8 mouse cellular contexts compared by ENCODE assay signal in genomic region chr5:139717723-139718122, GRCm38 (mm10). TPM values are rescaled to one million over a fixed set of nuclear protein-coding genes. Genes with fewer than 3 reads are reported as not detected.
DNase-seq lines count a peak whose midpoint lies in the region; ATAC-seq and TF ChIP-seq lines count a peak whose summit lies in the region.

No protein-coding gene starts in this region.

- DNase-seq in right cerebral cortex, adult 18-20 months: peak; percentile 38
- no peak for DNase-seq in right cerebral cortex, postnatal 4 days
- peak; percentile 67 to 73 for DNase-seq in adrenal gland, postnatal 36 days
- peak; percentile 75 for DNase-seq in intestine, embryonic 14.5 days (ENCODE audit: low spot score)
- DNase-seq in left cerebral cortex, postnatal 36 days (ENCODE audit: low spot score in 2 of 2): peak; percentile 25 to 39
- DNase-seq in midbrain, postnatal 0 days (ENCODE audit: low spot score): peak; percentile 57

- intact Hi-C loops in left cerebral cortex, postnatal 36 days (cut with DNase I): loop anchor here (1.0 kb wide), 1 partner anchor 33 kb away; no protein-coding TSS in a partner anchor

- H3K27ac ChIP-seq in embryonic facial prominence, embryonic 13.5 days: no peak overlapping the region
- no peak overlapping the region for H3K27ac ChIP-seq in intestine, embryonic 14.5 days (ENCODE audit: low read depth)
- H3K27ac ChIP-seq in midbrain, postnatal 0 days (ENCODE audit: low read depth, low read length): no peak overlapping the region

- WGBS in embryonic facial prominence, embryonic 13.5 days: 98% methylated on average over 2 of the region's 2 CpGs
- WGBS in intestine, embryonic 14.5 days: 92% methylated on average over 2 of the region's 2 CpGs
- 100% methylated on average over 2 of the region's 2 CpGs for WGBS in midbrain, postnatal 0 days

- H3K4me2 ChIP-seq in embryonic facial prominence, embryonic 13.5 days: no peak overlapping the region
- H3K4me2 ChIP-seq in intestine, embryonic 14.5 days (ENCODE audit: low read length): no peak overlapping the region
- H3K4me2 ChIP-seq in midbrain, postnatal 0 days (ENCODE audit: low read depth, low read length, poor library complexity, severe bottlenecking): no peak overlapping the region

- no peaks in the 10 kb centered on the region for H3K9me3 ChIP-seq in embryonic facial prominence, embryonic 13.5 days
- no peaks in the 10 kb centered on the region for H3K9me3 ChIP-seq in intestine, embryonic 14.5 days (ENCODE audit: control insufficient read depth, low read length)
- no peaks in the 10 kb centered on the region for H3K9me3 ChIP-seq in midbrain, postnatal 0 days (ENCODE audit: low read length)

- peaks cover 27% of the 10 kb centered on the region for H3K36me3 ChIP-seq in embryonic facial prominence, embryonic 13.5 days
- H3K36me3 ChIP-seq in intestine, embryonic 14.5 days (ENCODE audit: control insufficient read depth, insufficient read depth, low read length): no peaks in the 10 kb centered on the region
- H3K36me3 ChIP-seq in midbrain, postnatal 0 days (ENCODE audit: insufficient read depth, low read length): peaks cover 8% of the 10 kb centered on the region; the same call in 1 of the 2 replicates

- peaks cover 5% of the 10 kb centered on the region; the same call in 1 of the 2 replicates for H3K4me1 ChIP-seq in embryonic facial prominence, embryonic 13.5 days
- no peaks in the 10 kb centered on the region for H3K4me1 ChIP-seq in intestine, embryonic 14.5 days (replicated peaks; ENCODE audit: control insufficient read depth, insufficient read depth, low read length)
- H3K4me1 ChIP-seq in midbrain, postnatal 0 days (ENCODE audit: insufficient read depth, low read length): no peaks in the 10 kb centered on the region

- no peak overlapping the region for H3K4me3 ChIP-seq in embryonic facial prominence, embryonic 13.5 days
- no peak overlapping the region for H3K4me3 ChIP-seq in intestine, embryonic 14.5 days (ENCODE audit: low read depth, low read length)
- H3K4me3 ChIP-seq in midbrain, postnatal 0 days (ENCODE audit: low read depth, low read length): no peak overlapping the region

- H3K9ac ChIP-seq in embryonic facial prominence, embryonic 13.5 days: no peak overlapping the region
- H3K9ac ChIP-seq in intestine, embryonic 14.5 days (ENCODE audit: low read length): no peak overlapping the region
- no peak overlapping the region for H3K9ac ChIP-seq in midbrain, postnatal 0 days (replicated peaks; ENCODE audit: low read length, poor library complexity, severe bottlenecking)

- H3K27me3 ChIP-seq in embryonic facial prominence, embryonic 13.5 days: no peaks in the 10 kb centered on the region
- no peaks in the 10 kb centered on the region for H3K27me3 ChIP-seq in intestine, embryonic 14.5 days (replicated peaks; ENCODE audit: control insufficient read depth, insufficient read depth, low read length)
- no peaks in the 10 kb centered on the region for H3K27me3 ChIP-seq in midbrain, postnatal 0 days (ENCODE audit: insufficient read depth, low read length)

- peak; percentile 79 for TF ChIP-seq CTCF in midbrain, postnatal 0 days (IDR thresholded peaks at IDR 0.05)

- peak; percentile 16; the same call in 1 of the 2 replicates for ATAC-seq in embryonic facial prominence, embryonic 13.5 days (ENCODE audit: insufficient number of reproducible peaks, insufficient read depth, low FRiP score, low TSS enrichment, low read depth)
- no peak; the same call in 1 of the 2 replicates for ATAC-seq in intestine, embryonic 14.5 days (replicated peaks; ENCODE audit: low FRiP score, low TSS enrichment, low read depth)
- no peak for ATAC-seq in midbrain, postnatal 0 days (ENCODE audit: low FRiP score)
- no peak for ATAC-seq in activated CD4-positive, CD25-positive, alpha-beta regulatory T cell, adult 4 months

RNA-seq across cellular contexts. Expression of gene Micall2, which starts 18.4 kb away (rescaled TPM):
- total RNA-seq in adrenal gland, postnatal 36 days (2021): 10 to 100 TPM; 10.5 to 11.2 TPM
- 7.3 and 8.9 TPM in 2 replicates for polyA plus RNA-seq in embryonic facial prominence, embryonic 13.5 days (2015; fragmentation: Nextera tagmentation; extraction: Ambion mirVana)
- polyA plus RNA-seq in intestine, embryonic 14.5 days (2014; fragmentation: Nextera tagmentation; extraction: Ambion mirVana): 4.5 and 6.5 TPM in 2 replicates
- 1 to 10 TPM; 1.7 to 3.4 TPM for total RNA-seq in left cerebral cortex, postnatal 36 days (2021)
- total RNA-seq in midbrain, postnatal 0 days (2014; rRNA removed): 10.8 and 16.6 TPM in 2 replicates
- 15.1 and 17.4 TPM in 2 replicates for polyA plus RNA-seq in midbrain, postnatal 0 days (2015; fragmentation: Nextera tagmentation; extraction: Ambion mirVana)
- polyA plus RNA-seq in activated CD4-positive, CD25-positive, alpha-beta regulatory T cell, adult 4 months (2017; shearing (Covaris generic)): not detected

RNA-seq across cellular contexts. Expression of gene Ints1, which starts 57.8 kb away (rescaled TPM):
- total RNA-seq in adrenal gland, postnatal 36 days (2021): 10 to 100 TPM; 51.3 to 54.3 TPM
- 24.5 and 29.0 TPM in 2 replicates for polyA plus RNA-seq in embryonic facial prominence, embryonic 13.5 days (2015; fragmentation: Nextera tagmentation; extraction: Ambion mirVana)
- 36.5 and 42.5 TPM in 2 replicates for polyA plus RNA-seq in intestine, embryonic 14.5 days (2014; fragmentation: Nextera tagmentation; extraction: Ambion mirVana)
- total RNA-seq in left cerebral cortex, postnatal 36 days (2021): 10 to 100 TPM; 95.5 to 96.2 TPM
- 129 and 130 TPM in 2 replicates for total RNA-seq in midbrain, postnatal 0 days (2014; rRNA removed)
- 27.1 and 29.1 TPM in 2 replicates for polyA plus RNA-seq in midbrain, postnatal 0 days (2015; fragmentation: Nextera tagmentation; extraction: Ambion mirVana)
- polyA plus RNA-seq in activated CD4-positive, CD25-positive, alpha-beta regulatory T cell, adult 4 months (2017; shearing (Covaris generic)): 10 to 100 TPM; 15.6 to 16.7 TPM
